Mouse (Mus musculus) stomach, postnatal 0 days (tissue): Measurements from ENCODE around the gene 4921539E11Rik.

Experiments used
- CTCF ChIP-seq: IDR thresholded peaks from 2 replicates; pipeline ENCODE4 v1.5.1; 2016; ENCODE audit warnings: antibody characterized with exemption, low read depth, mild to moderate bottlenecking, moderate library complexity
- EP300 ChIP-seq: optimal IDR thresholded peaks from 2 replicates; pipeline ENCODE3; 2016; ENCODE audit warnings: antibody characterized with exemption

GRCm38 (mm10) chr4:103303851-103304250 lies 13.2 kb upstream of the 4921539E11Rik start:
- TF ChIP-seq EP300 (no peak), CTCF (no peak)
